Mouse (Mus musculus): ENCODE results near the gene Vangl1.
"Not testable (repeated sequence)": the region's sequence is repeated elsewhere in the genome, so short reads cannot be mapped to it uniquely, and the experiment has no call there.

Vangl1 gene

DNA sequence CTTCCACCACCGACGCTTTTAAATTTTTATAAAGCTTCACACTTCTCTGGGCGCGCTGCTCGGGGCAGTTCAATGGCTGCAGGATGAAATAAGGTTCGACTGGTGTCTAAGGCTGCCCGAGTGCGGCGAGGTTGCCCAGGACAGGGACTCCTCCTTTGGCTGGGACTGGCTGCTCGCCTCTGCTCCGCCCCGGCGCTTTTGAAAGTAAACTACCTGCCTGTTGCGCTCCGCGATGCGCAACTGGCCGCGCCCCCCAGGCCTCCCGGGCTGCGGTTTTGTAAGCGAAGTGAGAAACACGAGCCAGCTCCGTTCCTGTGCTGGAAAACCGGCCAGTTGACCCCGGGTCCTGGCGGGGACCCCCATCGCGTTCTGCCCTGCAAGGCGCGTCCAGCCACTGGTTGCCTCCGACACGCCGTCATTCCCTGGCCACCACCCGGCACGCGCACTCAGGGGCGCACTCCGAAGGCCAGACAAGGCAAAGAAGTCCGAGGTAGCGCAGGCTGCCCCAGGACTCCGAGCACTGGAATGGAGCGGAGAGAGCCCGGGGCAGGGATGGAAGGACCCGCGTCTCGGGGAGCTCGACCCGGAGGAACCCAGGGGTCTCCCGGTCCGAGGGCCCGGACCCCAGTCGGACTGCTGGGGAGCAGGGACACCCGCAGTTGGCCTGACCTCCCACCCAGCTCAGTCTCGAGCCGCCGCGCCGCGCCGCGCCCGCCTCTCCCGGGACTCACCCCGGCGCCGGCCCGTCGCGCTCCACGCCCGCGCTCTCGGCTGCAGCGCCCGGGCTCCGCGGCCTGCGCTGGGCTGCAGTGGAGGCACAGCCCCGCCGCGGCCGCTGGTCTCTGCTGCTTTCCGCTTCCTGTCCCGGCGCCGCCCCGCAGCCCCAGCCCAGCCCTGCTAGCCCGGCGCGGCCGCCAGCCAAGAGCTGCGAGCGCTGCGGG is at the start of gene Vangl1:
Gene Vangl1 (minus strand): TSS at position 913 of the 941 bp plus-strand sequence.
- DNase-seq (ENCODE audit: low read depth, low spot score): peak; percentile 50

DNA sequence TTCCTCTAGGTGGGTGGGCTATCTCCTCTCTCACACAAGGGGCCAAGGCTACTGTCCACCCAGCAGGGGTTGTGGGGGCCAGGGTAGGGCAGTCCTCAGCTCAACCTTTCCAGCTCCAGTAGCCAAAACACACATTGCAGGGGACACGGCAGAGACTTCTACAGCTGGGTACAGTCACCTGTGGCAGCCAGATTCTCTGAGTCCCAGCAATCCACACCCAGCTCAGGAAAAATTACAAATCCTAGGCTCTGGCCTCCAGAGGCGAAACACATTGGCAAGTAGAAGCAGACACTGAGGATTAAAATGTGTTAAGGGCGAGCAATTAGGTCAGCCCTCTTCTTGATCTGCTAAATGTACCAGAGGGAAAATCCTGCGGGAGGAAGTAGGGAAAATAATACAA is 49.1 kb upstream of the Vangl1 start:
- no peak for DNase-seq (ENCODE audit: low read depth, low spot score)

DNA sequence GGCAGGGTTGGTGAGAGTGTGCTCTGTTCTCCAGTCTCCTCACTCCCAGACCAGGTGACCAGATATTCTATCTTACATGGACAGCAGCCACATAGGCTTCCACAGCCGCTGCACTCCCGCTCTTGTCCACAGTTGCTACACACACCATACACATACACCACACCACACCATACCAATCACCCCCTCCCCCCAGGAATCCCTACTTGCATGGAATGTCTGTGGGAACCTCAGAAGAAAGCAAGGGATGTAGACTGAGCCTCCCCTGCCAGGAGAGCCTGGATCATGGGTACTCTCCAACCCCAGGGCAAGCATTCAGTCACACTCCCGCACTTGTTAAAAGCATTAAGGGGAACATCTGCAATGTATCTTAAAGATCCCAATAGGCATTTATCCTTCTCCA is 48.4 kb upstream of the Vangl1 start:
- no peak for DNase-seq (ENCODE audit: low read depth, low spot score)

DNA sequence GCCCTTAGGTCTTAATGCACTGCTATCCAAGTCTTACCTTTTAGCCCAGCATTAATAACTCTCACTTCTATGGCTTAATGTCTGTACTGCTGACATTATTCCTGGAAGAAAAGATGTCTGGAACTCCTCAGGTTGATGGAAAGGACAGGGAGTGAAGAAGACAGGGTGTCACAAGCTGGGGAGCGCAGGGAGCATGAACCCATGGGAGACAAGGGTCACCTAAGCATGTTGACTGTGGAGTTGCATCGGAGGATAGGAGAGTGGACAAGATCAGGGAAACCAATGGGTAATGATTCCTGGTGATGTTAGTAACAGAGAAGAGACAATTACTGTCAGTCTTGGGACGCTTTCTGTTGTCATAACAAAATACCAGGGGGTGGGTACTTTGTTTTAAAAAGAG is 46.4 kb upstream of the Vangl1 start:
- no peak for DNase-seq (ENCODE audit: low read depth, low spot score)

DNA sequence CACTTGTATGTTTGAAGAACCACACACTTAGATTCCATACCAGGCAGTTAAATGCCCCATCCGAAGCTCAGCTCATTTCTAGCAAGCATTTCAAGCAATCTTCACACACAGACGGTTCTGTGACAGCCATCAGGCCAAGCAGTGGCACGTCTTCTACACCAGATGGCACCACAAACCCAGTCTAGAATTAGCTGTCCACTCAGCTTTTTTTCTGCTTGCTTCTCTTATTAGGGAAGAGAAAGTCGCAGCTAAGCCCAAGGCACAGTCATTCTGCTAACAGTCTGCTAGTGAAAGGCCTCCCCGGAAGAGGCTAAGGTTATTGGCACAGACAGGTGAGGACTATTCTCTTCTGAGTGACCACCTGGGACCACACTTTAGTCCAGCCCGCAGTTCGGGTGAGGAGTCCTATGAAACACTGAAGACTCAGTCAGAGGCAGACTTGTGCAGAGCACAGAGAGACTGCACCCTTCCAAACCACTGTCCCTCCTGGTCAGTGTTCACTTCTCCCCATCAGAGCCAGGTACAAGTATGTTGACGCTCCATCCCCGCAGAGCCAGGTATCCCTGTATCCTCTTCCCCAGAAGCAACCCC is 45.0 kb upstream of the Vangl1 start:
- peak; percentile 39 for DNase-seq (ENCODE audit: low read depth, low spot score)

DNA sequence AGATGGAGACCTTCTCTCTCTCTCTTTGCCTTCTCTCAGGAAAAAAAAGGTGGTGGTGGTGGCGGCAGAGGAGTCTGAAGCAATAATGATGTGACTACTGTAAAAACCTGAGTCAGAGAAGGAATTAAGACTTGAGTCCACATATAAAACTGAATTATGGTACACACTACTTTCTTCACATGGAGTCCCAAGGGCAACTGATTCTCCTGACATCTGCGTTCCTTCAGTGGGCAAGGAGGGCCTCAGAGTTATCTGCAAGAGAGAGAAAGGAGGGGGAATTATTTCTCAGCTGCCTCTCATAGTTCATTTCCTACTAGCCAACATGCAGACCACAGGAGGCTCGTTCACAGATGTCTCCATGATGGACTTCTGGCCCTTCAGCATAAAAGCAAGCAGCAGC is 40.1 kb upstream of the Vangl1 start:
- no peak for DNase-seq (ENCODE audit: low read depth, low spot score)

DNA sequence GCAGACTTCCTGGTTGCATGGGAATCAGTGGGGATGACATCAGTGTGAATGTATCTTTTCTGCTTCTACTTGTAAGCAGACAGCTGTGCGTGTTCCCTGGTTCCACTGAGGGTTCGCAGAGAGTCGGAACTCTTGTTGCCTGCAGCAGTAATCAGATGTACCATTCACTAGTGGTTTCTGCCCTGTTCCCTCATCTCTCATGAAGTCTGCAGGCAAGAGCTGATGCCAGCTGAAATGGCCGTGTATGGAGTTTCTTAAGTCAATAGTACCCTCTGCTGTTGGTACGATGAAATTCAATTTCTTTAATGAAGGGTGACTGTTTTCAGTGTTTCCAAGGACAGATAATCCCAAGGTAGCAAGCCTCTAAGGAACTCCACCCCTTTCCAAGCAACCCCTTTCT is 38.4 kb upstream of the Vangl1 start:
- no peak for DNase-seq (ENCODE audit: low read depth, low spot score)

DNA sequence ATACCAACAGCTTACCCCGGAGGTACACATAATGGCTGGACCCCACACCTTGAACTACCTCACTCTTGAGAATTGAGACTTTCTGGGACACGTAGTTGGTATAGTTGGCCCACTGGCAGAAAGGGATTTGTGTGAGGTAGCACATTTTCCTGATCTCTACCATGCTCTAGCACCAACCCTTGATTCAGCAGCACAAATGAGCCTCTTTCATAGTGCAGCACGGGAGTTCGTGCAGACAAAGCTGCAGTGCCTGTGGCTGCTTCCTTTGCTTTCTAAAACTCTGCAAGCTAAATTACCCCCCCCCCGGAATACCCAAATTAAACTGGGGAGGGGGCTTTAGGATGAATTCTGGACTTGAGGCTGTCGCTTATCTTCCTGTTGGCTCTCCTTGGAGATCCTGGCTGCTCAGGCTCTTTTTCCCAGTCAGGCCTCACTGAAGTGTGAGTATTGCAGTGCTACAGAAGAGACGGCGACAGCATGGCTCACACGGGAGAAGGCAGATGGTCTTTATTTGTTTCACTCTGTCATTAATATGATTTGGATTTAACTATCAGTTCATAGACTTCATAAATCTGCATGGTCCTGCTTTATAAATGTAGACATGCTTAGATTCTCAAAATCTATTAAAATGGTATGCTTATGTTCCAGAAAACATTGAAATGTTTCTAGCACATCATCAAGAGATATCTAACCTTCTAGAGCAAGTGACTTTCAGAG is 27.1 kb upstream of the Vangl1 start:
- DNase-seq (ENCODE audit: low read depth, low spot score): no peak

DNA sequence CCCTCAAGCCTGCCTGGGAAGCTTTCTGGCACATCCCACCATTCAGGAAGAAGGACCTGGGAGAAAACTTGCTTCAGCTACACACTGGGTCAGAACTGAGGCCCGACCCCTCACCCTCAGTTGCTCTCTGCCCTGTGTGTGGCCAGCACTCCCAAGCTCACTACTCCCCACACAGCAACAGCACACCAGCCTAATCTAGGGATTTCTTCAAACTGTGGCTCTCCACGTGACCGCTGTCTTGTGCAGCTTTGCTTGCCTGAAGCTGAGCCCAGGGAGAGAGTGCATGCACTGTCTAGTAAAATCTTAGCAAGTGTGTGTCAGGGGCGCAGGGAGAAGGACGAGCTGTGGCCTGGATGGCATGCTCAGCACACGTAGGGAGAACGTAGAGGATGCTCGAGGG is 18.3 kb upstream of the Vangl1 start:
- DNase-seq (ENCODE audit: low read depth, low spot score): no peak

DNA sequence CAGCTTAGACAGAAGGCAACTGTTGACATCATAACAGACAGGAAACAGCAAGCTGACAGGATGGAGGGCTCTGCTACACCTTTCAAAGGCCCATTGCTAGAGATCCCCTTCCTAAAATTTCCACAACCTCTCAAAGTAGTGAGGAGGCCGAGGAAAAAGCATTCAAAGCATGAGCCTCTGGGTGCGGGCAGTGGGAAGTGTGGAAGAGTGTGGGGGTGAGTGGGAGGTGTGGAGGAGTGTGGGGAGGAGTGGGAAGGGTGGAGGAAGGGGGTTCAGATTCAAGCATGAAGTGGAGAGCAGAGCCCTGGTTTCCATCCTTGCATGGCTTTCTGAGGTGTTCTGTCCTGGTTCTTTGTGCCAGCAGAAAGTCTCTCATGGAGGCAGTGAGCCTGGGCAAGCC is 13.8 kb upstream of the Vangl1 start:
- no peak for DNase-seq (ENCODE audit: low read depth, low spot score)

DNA sequence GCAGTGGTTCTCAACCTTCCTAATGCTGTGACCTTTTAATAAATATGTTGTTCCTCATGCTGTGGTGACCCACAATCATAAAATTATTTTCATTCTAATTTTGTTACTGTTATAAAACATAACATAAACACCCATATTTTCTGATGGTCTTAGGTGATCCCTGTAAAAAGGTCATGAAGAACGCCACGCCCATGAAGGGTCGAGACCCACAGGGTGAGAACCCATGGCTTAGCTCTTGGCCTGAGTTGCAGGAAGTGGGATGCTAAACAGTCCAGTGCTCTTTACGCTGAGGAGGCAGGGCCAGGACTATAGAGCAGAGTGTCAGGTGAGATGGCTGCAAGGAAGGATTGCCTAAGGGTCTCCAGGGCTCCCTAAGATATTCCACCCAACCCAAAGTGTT is 10.2 kb upstream of the Vangl1 start:
- DNase-seq (ENCODE audit: low read depth, low spot score): no peak

DNA sequence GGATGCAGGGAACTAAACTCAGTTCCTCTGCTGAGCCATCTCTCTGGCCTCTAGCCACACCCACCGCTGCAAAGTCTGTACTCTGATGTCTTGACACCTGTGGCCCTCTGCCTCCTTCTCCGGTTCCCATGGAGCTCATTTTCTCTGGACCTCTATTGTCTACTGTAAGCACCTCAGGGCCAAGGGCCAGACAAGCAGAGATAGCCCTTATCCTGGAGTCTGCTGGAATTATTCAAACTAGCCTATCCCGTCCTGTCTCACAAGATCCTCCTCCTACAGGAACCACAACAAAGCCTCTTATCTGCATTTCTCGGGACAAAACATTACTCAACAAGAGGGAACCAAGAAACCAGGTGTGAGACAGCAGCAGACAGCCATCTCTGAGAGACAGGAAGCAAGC is 9.8 kb upstream of the Vangl1 start:
- no peak for DNase-seq (ENCODE audit: low read depth, low spot score)

DNA sequence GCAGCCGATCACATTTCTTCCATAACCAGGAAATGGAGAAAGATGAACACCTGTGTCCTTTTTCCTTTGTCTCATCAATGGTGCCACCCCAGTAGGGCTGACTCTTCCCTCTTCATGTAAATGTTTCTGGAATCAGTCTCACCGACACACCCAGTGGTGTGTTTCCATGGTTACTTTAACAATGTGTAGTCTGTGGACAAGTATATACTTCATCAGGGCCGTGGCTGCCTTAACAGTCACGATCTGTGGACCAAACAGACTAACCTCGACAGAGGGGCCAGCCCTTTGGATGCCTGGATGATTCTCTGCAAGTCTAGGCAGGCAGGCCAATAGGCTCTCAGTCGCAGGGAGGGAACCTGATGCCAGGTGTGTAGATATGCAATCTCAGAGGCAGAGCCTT is 8.4 kb upstream of the Vangl1 start:
- no peak for DNase-seq (ENCODE audit: low read depth, low spot score)

DNA sequence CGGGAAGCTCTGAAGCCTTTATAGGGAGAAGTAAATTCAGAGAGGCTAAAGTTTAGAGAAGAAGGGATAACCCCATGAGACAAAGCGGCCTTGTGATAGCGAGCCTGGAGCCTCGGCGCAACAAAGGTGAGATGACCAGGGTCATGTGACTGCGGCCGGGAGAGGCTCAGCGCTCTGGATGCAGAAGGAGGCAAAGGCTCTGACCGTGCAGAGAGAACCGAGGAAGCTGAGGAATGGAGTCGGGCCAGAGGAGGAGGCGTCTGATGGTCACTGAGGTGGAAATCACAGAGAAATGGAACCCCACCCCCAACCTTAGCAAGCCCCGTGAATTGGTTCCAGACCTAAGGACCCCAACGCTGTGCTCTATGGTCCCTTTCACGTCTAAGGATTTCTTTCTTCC is 7.8 kb upstream of the Vangl1 start:
- no peak for DNase-seq (ENCODE audit: low read depth, low spot score)

DNA sequence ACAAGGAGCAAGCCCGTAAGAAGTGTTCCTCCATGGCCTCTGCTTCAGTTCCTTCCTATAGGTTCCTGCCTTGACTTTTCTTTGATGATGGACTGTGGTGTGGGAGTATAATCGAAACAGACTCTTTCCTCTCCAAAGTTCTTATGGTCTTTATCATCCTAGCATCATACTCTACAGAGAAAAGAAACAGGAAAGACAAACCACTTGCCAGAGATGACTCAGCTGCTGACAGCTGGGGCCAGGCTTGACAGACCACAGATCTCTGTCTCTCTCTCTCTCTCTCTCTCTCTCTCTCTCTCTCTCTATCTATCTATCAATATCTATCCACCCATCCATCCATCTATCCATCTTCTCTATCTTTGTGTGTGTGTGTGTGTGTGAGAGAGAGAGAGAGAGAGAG is 6.8 kb upstream of the Vangl1 start:
- DNase-seq (ENCODE audit: low read depth, low spot score): no peak

DNA sequence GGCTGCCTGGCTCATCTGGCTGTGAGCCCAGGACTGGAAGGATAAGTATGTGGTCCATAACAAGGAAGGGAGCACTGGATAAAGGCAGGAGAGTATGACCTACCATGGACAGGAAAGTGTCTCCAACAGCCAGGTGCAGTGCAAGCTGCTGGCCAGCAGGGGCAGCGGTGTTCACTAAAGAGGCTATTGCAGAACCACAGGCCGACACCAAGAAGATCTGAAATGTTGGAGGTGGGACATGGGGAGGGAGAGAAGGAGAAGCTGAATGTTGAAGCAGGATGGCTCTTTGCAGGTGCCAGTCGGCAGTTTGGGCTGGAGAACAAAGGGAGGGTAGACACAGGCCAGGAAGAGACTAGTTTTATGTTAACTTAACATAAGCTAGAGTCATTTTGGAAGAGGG is 6.3 kb upstream of the Vangl1 start:
- no peak for DNase-seq (ENCODE audit: low read depth, low spot score)

DNA sequence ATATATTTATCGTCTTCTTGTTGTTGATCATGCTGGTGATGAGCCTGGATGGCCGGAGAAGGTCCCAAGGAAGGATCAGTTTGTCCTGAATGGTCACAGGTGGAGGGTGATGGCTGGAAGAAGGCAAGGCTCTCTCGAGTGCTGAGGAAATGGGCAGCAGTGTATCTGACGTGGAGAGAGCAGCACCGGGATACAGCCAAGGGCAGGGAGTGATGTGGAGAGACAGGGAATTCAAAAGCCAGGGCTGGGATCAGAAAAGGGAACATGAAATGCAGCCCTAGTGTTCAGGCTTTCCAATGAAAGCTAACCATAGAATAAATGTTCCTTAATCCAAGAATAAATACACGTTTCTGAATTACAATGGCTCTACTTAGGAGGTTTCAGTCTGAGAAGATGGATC is 4.4 kb upstream of the Vangl1 start:
- DNase-seq (ENCODE audit: low read depth, low spot score): no peak

DNA sequence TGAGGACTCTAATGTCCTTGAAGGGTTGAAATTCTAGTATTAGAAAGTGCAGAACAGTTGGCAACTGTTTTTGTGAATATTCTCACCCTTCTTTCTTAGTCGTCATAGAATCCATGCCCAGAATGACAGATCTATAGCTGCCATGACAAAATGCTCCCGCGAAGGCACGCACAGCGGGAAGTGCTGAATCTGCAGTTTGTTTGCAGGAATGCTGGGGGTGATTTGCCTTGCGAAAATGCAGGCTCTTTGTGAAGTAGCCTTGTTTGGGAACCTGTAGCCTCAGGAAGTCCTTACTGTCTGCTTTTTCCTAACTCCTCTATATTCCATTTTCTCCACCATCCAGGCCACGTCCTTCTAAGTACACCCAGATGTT is 951 bp upstream of the Vangl1 start:
- no peak for DNase-seq (ENCODE audit: low read depth, low spot score)

DNA sequence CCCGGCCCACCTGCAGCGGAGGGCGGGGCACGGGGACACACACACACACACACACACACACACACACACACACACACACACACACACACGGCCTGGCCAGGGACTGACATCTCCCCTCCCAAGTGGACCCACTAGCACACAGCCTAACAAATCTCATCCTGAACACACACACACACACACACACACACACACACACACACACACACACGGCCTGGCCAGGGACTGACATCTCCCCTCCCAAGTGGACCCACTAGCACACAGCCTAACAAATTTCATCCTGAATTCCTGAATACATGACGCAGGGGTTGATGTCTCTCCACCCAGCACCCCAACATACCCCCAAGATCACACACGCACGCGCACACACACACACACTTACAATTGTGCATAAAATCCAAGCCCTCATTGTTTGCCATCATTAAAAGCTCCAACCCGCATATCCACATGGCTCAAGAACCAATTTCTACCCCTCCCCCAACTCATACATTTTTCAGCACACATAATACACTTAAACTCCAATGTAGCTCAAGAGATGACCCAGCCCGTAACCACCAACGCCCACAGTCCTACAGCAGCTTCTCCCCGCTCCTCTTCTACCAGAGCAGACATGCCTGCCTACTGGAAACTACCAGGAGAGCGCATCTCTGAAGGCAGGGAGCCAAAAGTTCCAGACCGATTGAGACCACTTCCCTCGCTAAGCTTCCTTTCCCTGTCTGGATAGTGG is 403 bp upstream of the Vangl1 start:
- DNase-seq (ENCODE audit: low read depth, low spot score): not testable (repeated sequence)

DNA sequence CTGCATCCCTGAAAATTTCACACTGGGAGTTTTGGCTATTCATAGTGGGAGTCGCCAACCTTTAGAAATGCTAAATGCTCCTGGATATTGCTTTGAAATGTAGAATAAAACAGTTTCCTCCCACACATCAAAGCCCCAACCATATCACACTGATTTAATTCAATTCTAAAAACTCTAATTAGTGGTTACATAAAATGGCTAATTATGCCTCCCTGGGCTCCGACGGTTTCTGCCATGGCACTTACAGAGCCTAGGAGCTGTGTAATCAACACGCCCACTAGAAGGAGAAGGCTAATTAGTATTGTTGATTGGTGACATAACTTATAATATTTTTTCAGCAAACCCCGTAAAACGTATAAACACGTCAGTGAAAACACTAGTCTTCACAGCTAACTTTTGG is 1.4 kb downstream of the Vangl1 start:
- no peak for DNase-seq (ENCODE audit: low read depth, low spot score)

DNA sequence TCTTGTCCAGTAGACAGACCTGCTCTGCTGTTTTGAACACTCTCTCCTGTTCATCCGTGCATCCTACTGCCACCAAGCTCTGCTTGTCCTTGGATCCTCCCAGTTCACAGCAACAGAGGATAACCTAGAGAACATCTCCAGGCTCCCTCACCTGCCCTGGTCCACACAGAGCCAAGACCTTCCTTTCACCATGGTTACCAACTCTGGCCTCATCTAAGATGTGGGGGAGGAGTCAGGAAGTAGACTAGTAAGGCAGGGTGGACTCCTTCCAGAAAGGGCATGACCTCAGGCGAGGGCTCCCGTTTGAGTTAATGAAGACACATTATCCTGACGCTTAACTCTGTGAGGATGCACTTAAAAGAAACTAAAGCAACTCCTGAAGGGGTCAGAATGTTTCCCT is 4.5 kb downstream of the Vangl1 start:
- DNase-seq (ENCODE audit: low read depth, low spot score): no peak

DNA sequence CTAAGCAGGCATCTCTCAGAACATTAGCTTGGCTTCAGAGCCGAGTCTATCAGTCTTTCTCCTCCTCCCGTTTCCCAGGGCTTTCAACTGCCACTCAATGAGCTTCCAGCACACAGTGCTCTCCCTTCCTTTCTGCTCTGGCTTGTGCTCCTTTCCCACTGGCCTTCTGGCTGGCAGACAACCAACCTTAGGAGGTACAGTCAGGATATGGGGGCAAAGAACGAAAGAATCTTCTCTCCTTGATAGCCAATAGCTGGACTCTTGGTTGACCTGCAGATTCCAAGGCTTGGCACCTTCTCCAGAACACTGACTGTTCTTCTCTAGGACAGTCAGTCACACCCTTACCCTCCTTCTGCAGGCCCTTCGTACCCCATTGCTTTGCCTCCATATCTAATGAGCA is 5.3 kb downstream of the Vangl1 start:
- no peak for DNase-seq (ENCODE audit: low read depth, low spot score)

All from embryo, embryonic 11.5 days (tissue).